Mouse (Mus musculus): Measurements from ENCODE around the gene Atpif1. TPM values are rescaled to one million over a fixed set of nuclear protein-coding genes. Genes with fewer than 3 reads are reported as not detected.

The Atpif1 gene
- polyA plus RNA-seq, 1 experiment, result 477 TPM

GRCm38 (mm10) chr4:132505800-132506199 lies 27.7 kb downstream of the Atpif1 start:
- peak overlapping the region; percentile 24 for H3K4me2 ChIP-seq (ENCODE audit: low read depth)
- H3K36me3 ChIP-seq (ENCODE audit: control insufficient read depth, insufficient read depth), result peaks cover 26% of the 10 kb centered on the region
- H3K27me3 ChIP-seq (ENCODE audit: control insufficient read depth, insufficient read depth, insufficient read length), result no peaks in the 10 kb centered on the region
- peak overlapping the region; percentile 99 for H3K4me3 ChIP-seq
- H3ac ChIP-seq (ENCODE audit: control insufficient read depth, insufficient read length), result no peak overlapping the region
- H3K79me2 ChIP-seq (ENCODE audit: control insufficient read depth, insufficient read depth), result peaks cover 80% of the 10 kb centered on the region
- TF ChIP-seq TCF3 (IDR thresholded peaks at IDR 0.05; ENCODE audit: insufficient read length, low read depth) (no peak), MYOG (IDR thresholded peaks at IDR 0.05; ENCODE audit: control insufficient read depth in 1 of 3, insufficient read depth in 1 of 3, insufficient read length in 2 of 3, low read depth in 2 of 3) (no peak), MYOD1 (IDR thresholded peaks at IDR 0.05; ENCODE audit: control insufficient read depth in 1 of 3, insufficient read length in 2 of 3, low read depth in 2 of 3) (no peak), POLR2A (IDR thresholded peaks at IDR 0.05; ENCODE audit: insufficient read length, low read depth) (no peak), E2F4 (IDR thresholded peaks at IDR 0.05; ENCODE audit: insufficient read depth) (no peak), TCF12 (IDR thresholded peaks at IDR 0.05; ENCODE audit: insufficient read depth, poor library complexity, severe bottlenecking) (no peak), USF1 (IDR thresholded peaks at IDR 0.05; ENCODE audit: low read depth) (no peak), SRF (IDR thresholded peaks at IDR 0.05; ENCODE audit: control insufficient read depth, insufficient read length, low read depth) (no peak), REST (IDR thresholded peaks at IDR 0.05; ENCODE audit: insufficient read depth, insufficient read length) (no peak), POLR2AphosphoS2 (IDR thresholded peaks at IDR 0.05; ENCODE audit: insufficient read length, low read depth) (no peak), MAX (IDR thresholded peaks at IDR 0.05; ENCODE audit: low read depth) (no peak)

DNA sequence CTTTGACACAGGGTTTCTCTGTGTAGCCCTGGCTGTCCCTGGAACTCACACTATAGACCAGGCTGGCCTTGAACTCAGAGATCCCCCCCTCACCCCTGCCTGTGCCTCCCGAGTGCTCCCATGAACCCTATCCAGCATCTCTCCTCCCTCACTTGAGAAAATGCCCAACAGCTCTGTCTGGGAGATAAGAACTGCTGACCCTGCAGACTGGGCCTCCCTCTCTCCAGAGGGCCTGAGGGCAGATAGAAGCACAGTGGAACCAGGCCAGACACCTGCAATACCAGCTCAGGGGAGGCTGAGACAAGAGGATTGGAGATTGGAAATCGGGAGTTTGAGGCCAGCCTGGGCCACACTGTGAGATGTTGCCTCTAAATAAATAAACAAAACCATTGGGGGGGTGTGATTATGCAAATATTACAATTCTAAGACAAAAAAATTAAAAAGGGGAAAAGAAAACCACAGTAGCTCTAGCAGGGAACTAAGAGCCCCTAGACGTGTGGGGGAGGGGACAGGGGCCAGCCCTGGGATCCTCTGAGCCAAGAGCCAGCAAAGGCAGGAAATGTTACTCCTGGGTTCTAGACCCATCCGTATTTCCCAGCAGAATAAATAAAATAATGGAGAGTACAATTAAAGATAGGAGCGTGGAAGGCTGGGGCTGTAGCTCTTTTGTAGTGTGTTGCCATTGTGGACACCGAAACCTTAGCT lies 28.3 kb downstream of the Atpif1 start:
- H3K4me2 ChIP-seq (ENCODE audit: low read depth), result peak overlapping the region; percentile 24
- H3K4me3 ChIP-seq, result no peak overlapping the region
- peaks cover 86% of the 10 kb centered on the region for H3K79me2 ChIP-seq (ENCODE audit: control insufficient read depth, insufficient read depth)
- H3ac ChIP-seq (ENCODE audit: control insufficient read depth, insufficient read length), result no peak overlapping the region
- TF ChIP-seq TCF12 (IDR thresholded peaks at IDR 0.05; ENCODE audit: insufficient read depth, poor library complexity, severe bottlenecking), result no peak
- TF ChIP-seq POLR2A (IDR thresholded peaks at IDR 0.05; ENCODE audit: insufficient read length, low read depth), result no peak
- no peak for TF ChIP-seq TCF3 (IDR thresholded peaks at IDR 0.05; ENCODE audit: insufficient read length, low read depth)
- peak; percentile 12 for TF ChIP-seq POLR2AphosphoS2 (IDR thresholded peaks at IDR 0.05; ENCODE audit: insufficient read length, low read depth)
- no peaks in the 10 kb centered on the region for H3K27me3 ChIP-seq (ENCODE audit: control insufficient read depth, insufficient read depth, insufficient read length)
- H3K36me3 ChIP-seq (ENCODE audit: control insufficient read depth, insufficient read depth), result peaks cover 32% of the 10 kb centered on the region

GRCm38 (mm10) chr4:132503344-132503743 lies 30.1 kb downstream of the Atpif1 start:
- H3K4me2 ChIP-seq (ENCODE audit: low read depth), result no peak overlapping the region
- H3K79me2 ChIP-seq (ENCODE audit: control insufficient read depth, insufficient read depth), result peaks cover 69% of the 10 kb centered on the region
- H3ac ChIP-seq (ENCODE audit: control insufficient read depth, insufficient read length), result no peak overlapping the region
- peaks cover 36% of the 10 kb centered on the region for H3K36me3 ChIP-seq (ENCODE audit: control insufficient read depth, insufficient read depth)
- H3K27me3 ChIP-seq (ENCODE audit: control insufficient read depth, insufficient read depth, insufficient read length), result no peaks in the 10 kb centered on the region
- no peak for TF ChIP-seq REST (IDR thresholded peaks at IDR 0.05; ENCODE audit: insufficient read depth, insufficient read length)
- TF ChIP-seq E2F4 (IDR thresholded peaks at IDR 0.05; ENCODE audit: insufficient read depth), result no peak
- peak; percentile 32 for TF ChIP-seq POLR2A (IDR thresholded peaks at IDR 0.05; ENCODE audit: insufficient read length, low read depth)
- TF ChIP-seq TCF12 (IDR thresholded peaks at IDR 0.05; ENCODE audit: insufficient read depth, poor library complexity, severe bottlenecking), result no peak
- TF ChIP-seq MYOG (IDR thresholded peaks at IDR 0.05; ENCODE audit: control insufficient read depth in 1 of 3, insufficient read depth in 1 of 3, insufficient read length in 2 of 3, low read depth in 2 of 3), result no peak
- TF ChIP-seq POLR2AphosphoS2 (IDR thresholded peaks at IDR 0.05; ENCODE audit: insufficient read length, low read depth), result peak; percentile 25
- no peak overlapping the region for H3K4me3 ChIP-seq

- no peak overlapping the region for H3K4me3 ChIP-seq
- H3K4me2 ChIP-seq (ENCODE audit: low read depth), result no peak overlapping the region
- no peak overlapping the region for H3ac ChIP-seq (ENCODE audit: control insufficient read depth, insufficient read length)
- TF ChIP-seq REST (IDR thresholded peaks at IDR 0.05; ENCODE audit: insufficient read depth, insufficient read length) (no peak), USF1 (IDR thresholded peaks at IDR 0.05; ENCODE audit: low read depth) (no peak), MAX (IDR thresholded peaks at IDR 0.05; ENCODE audit: low read depth) (no peak), POLR2AphosphoS2 (IDR thresholded peaks at IDR 0.05; ENCODE audit: insufficient read length, low read depth) (no peak), CEBPB (IDR thresholded peaks at IDR 0.05; ENCODE audit: insufficient read depth, poor library complexity, severe bottlenecking) (no peak), TCF3 (IDR thresholded peaks at IDR 0.05; ENCODE audit: insufficient read length, low read depth) (no peak), E2F4 (IDR thresholded peaks at IDR 0.05; ENCODE audit: insufficient read depth) (no peak), TCF12 (IDR thresholded peaks at IDR 0.05; ENCODE audit: insufficient read depth, poor library complexity, severe bottlenecking) (no peak), POLR2A (IDR thresholded peaks at IDR 0.05; ENCODE audit: insufficient read length, low read depth) (no peak), SRF (IDR thresholded peaks at IDR 0.05; ENCODE audit: control insufficient read depth, insufficient read length, low read depth) (no peak), MYOD1 (IDR thresholded peaks at IDR 0.05; ENCODE audit: control insufficient read depth in 1 of 3, insufficient read length in 2 of 3, low read depth in 2 of 3) (no peak), MYOG (IDR thresholded peaks at IDR 0.05; ENCODE audit: control insufficient read depth in 1 of 3, insufficient read depth in 1 of 3, insufficient read length in 2 of 3, low read depth in 2 of 3) (no peak)
- peaks cover 52% of the 10 kb centered on the region for H3K79me2 ChIP-seq (ENCODE audit: control insufficient read depth, insufficient read depth)
- H3K36me3 ChIP-seq (ENCODE audit: control insufficient read depth, insufficient read depth), result peaks cover 44% of the 10 kb centered on the region
- no peaks in the 10 kb centered on the region for H3K27me3 ChIP-seq (ENCODE audit: control insufficient read depth, insufficient read depth, insufficient read length)
Measured at GRCm38 (mm10) chr4:132501639-132502038, 31.8 kb downstream of the Atpif1 start.

Data from myocyte (in vitro differentiated cells).